Mouse (Mus musculus) urinary bladder, adult 18-20 months (tissue): ENCODE measurements around the gene Aldh3b3.

Experiments
- DNase-seq, 2 experiments: peaks; one replicate each; pipeline ENCODE4 v3.0.0; 2022; ENCODE audit warnings: low spot score in 2 of 2, mixed read lengths in 2 of 2

Aldh3b3 gene

GRCm38 (mm10) chr19:3958470-3958869 lies at the start of gene Aldh3b3:
Gene Aldh3b3, plus strand, starts transcription at chr19:3958645.
- DNase-seq, result no peak

GRCm38 (mm10) chr19:3910206-3910605 lies 48.2 kb upstream of the Aldh3b3 start:
- no peak for DNase-seq

- DNase-seq, result peak; percentile 87 to 91
Observed at GRCm38 (mm10) chr19:3912337-3913204, 45.9 kb upstream of the Aldh3b3 start, which contains the start of gene Ndufs8. Gene Ndufs8, minus strand, starts transcription at chr19:3912774.

- no peak for DNase-seq
Observed at GRCm38 (mm10) chr19:3913692-3914091, 44.8 kb upstream of the Aldh3b3 start.

GRCm38 (mm10) chr19:3914535-3914934 lies 43.9 kb upstream of the Aldh3b3 start:
- DNase-seq, result no peak

- DNase-seq, result no peak
Observed at GRCm38 (mm10) chr19:3916727-3917126, 41.7 kb upstream of the Aldh3b3 start.

- no peak for DNase-seq
Observed at GRCm38 (mm10) chr19:3919928-3920327, 38.5 kb upstream of the Aldh3b3 start.

GRCm38 (mm10) chr19:3922661-3923371 lies 35.6 kb upstream of the Aldh3b3 start:
- DNase-seq, result no peak

- DNase-seq, result no peak
Observed at GRCm38 (mm10) chr19:3923586-3923985, 34.9 kb upstream of the Aldh3b3 start.

- no peak for DNase-seq
Observed at GRCm38 (mm10) chr19:3924190-3924589, 34.3 kb upstream of the Aldh3b3 start.

GRCm38 (mm10) chr19:3924868-3925267 lies 33.6 kb upstream of the Aldh3b3 start:
- DNase-seq, result no peak

GRCm38 (mm10) chr19:3925859-3926258 lies 32.6 kb upstream of the Aldh3b3 start:
- DNase-seq, result no peak

GRCm38 (mm10) chr19:3926279-3926678 lies 32.2 kb upstream of the Aldh3b3 start:
- no peak for DNase-seq

GRCm38 (mm10) chr19:3926685-3927084 lies 31.8 kb upstream of the Aldh3b3 start:
- DNase-seq, result no peak

- no peak for DNase-seq
Observed at GRCm38 (mm10) chr19:3927989-3928388, 30.5 kb upstream of the Aldh3b3 start.

- DNase-seq, result no peak
Observed at GRCm38 (mm10) chr19:3928779-3929178, 29.7 kb upstream of the Aldh3b3 start.

- DNase-seq, result peak; percentile 71 to 78
Observed at GRCm38 (mm10) chr19:3929211-3929941, 29.1 kb upstream of the Aldh3b3 start, which contains the start of gene Aldh3b1. Gene Aldh3b1, minus strand, starts transcription at chr19:3929808.

- DNase-seq, result no peak
Observed at GRCm38 (mm10) chr19:3930262-3931057, 28.0 kb upstream of the Aldh3b3 start.

- DNase-seq, result no peak
Observed at GRCm38 (mm10) chr19:3931716-3932115, 26.7 kb upstream of the Aldh3b3 start.

- peak; percentile 56 to 63 for DNase-seq
Observed at GRCm38 (mm10) chr19:3935032-3935895, 23.2 kb upstream of the Aldh3b3 start, which contains the start of gene Unc93b1. Gene Unc93b1, plus strand, starts transcription at chr19:3935186.
